8 mouse cellular contexts compared by ENCODE assay signal in genomic region chr14:61687346-61688012, GRCm38 (mm10).
A peak's percentile ranks its signal among the peaks of the same experiment; 100 is the strongest.
DNase-seq lines count a peak whose midpoint lies in the region; ATAC-seq and TF ChIP-seq lines count a peak whose summit lies in the region.

No protein-coding gene starts in this region.

- 11% methylated on average over 15 of the region's 15 CpGs for WGBS in kidney, adult 2 months
- 1% methylated on average over 15 of the region's 15 CpGs for WGBS in embryonic facial prominence, embryonic 14.5 days
- 2% methylated on average over 15 of the region's 15 CpGs for WGBS in intestine, embryonic 14.5 days
- WGBS in midbrain, embryonic 15.5 days = under 1% methylated on average over 15 of the region's 15 CpGs

- H3K4me1 ChIP-seq in kidney, adult 2 months (ENCODE audit: control insufficient read depth, insufficient read depth, low read length) = peaks cover 3% of the 10 kb centered on the region; the same call in 1 of the 2 replicates
- H3K4me1 ChIP-seq in embryonic facial prominence, embryonic 14.5 days (ENCODE audit: control insufficient read depth, insufficient read depth, low read length) = peaks cover 25% of the 10 kb centered on the region; the same call in 1 of the 2 replicates
- peaks cover 32% of the 10 kb centered on the region; the same call in 1 of the 2 replicates for H3K4me1 ChIP-seq in intestine, embryonic 14.5 days (replicated peaks; ENCODE audit: control insufficient read depth, insufficient read depth, low read length)
- peaks cover 22% of the 10 kb centered on the region for H3K4me1 ChIP-seq in midbrain, embryonic 15.5 days

- peak overlapping the region; percentile 85 for H3K4me2 ChIP-seq in embryonic facial prominence, embryonic 14.5 days (ENCODE audit: low read depth, low read length)
- peak overlapping the region; percentile 50 for H3K4me2 ChIP-seq in intestine, embryonic 14.5 days (ENCODE audit: low read length)
- peak overlapping the region; percentile 46 for H3K4me2 ChIP-seq in midbrain, embryonic 15.5 days

- H3K36me3 ChIP-seq in kidney, adult 2 months (ENCODE audit: control insufficient read depth, insufficient read depth, low read length) = no peaks in the 10 kb centered on the region
- no peaks in the 10 kb centered on the region for H3K36me3 ChIP-seq in embryonic facial prominence, embryonic 14.5 days (ENCODE audit: control insufficient read depth, insufficient read depth, low read length)
- H3K36me3 ChIP-seq in intestine, embryonic 14.5 days (ENCODE audit: control insufficient read depth, insufficient read depth, low read length) = no peaks in the 10 kb centered on the region
- H3K36me3 ChIP-seq in midbrain, embryonic 15.5 days (replicated peaks) = no peaks in the 10 kb centered on the region

- no peaks in the 10 kb centered on the region for H3K9me3 ChIP-seq in embryonic facial prominence, embryonic 14.5 days (ENCODE audit: control insufficient read depth, low read length)
- no peaks in the 10 kb centered on the region for H3K9me3 ChIP-seq in intestine, embryonic 14.5 days (ENCODE audit: control insufficient read depth, low read length)
- no peaks in the 10 kb centered on the region for H3K9me3 ChIP-seq in midbrain, embryonic 15.5 days

- DNase-seq in kidney, adult 2 months = no peak
- DNase-seq in kidney, postnatal 25 days = no peak
- no peak for DNase-seq in embryonic facial prominence, embryonic 14.5 days (ENCODE audit: low spot score)
- DNase-seq in intestine, embryonic 14.5 days (ENCODE audit: low spot score) = peak; percentile 72
- no peak for DNase-seq in urinary bladder, postnatal 4 days (ENCODE audit: low spot score in 2 of 2)
- DNase-seq in spleen, adult 12 weeks (ENCODE audit: low spot score) = no peak

- TF ChIP-seq POLR2A in kidney, adult 2 months (IDR thresholded peaks at IDR 0.05; ENCODE audit: low read depth, low read length) = no peak

- no peak for ATAC-seq in embryonic facial prominence, embryonic 14.5 days (ENCODE audit: low read depth)
- ATAC-seq in intestine, embryonic 14.5 days (replicated peaks; ENCODE audit: low FRiP score, low TSS enrichment, low read depth) = no peak
- no peak for ATAC-seq in midbrain, embryonic 15.5 days (replicated peaks)
- ATAC-seq in granulocyte monocyte progenitor cell, adult 5-6 weeks (replicated peaks; ENCODE audit: poor library complexity, severe bottlenecking) = no peak

- no peak for TF ChIP-seq CTCF in kidney, adult 2 months (conservative IDR thresholded peaks at IDR 0.05; ENCODE audit: insufficient read depth, insufficient read length, low read depth, low read length)

- H3K27ac ChIP-seq in kidney, adult 2 months (ENCODE audit: insufficient read depth, low read depth, low read length) = no peak overlapping the region
- H3K27ac ChIP-seq in embryonic facial prominence, embryonic 14.5 days (replicated peaks; ENCODE audit: low read depth, low read length) = no peak overlapping the region
- H3K27ac ChIP-seq in intestine, embryonic 14.5 days (ENCODE audit: low read depth) = no peak overlapping the region
- no peak overlapping the region for H3K27ac ChIP-seq in midbrain, embryonic 15.5 days

- peak overlapping the region; percentile 68; the same call in 1 of the 2 replicates for H3K9ac ChIP-seq in embryonic facial prominence, embryonic 14.5 days (ENCODE audit: low read depth, low read length)
- H3K9ac ChIP-seq in intestine, embryonic 14.5 days (ENCODE audit: low read length) = no peak overlapping the region
- H3K9ac ChIP-seq in midbrain, embryonic 15.5 days = no peak overlapping the region

- H3K27me3 ChIP-seq in kidney, adult 2 months (replicated peaks; ENCODE audit: control insufficient read depth, insufficient read depth, low read length) = no peaks in the 10 kb centered on the region; the same call in 1 of the 2 replicates
- peaks cover 52% of the 10 kb centered on the region for H3K27me3 ChIP-seq in embryonic facial prominence, embryonic 14.5 days (replicated peaks; ENCODE audit: control insufficient read depth, insufficient read depth, low read length)
- peaks cover 75% of the 10 kb centered on the region for H3K27me3 ChIP-seq in intestine, embryonic 14.5 days (replicated peaks; ENCODE audit: control insufficient read depth, insufficient read depth, low read length)
- H3K27me3 ChIP-seq in midbrain, embryonic 15.5 days (replicated peaks) = peaks cover 60% of the 10 kb centered on the region

- peak overlapping the region; percentile 57 for H3K4me3 ChIP-seq in kidney, adult 2 months (ENCODE audit: insufficient read depth, low read depth, low read length)
- peak overlapping the region; percentile 44 for H3K4me3 ChIP-seq in embryonic facial prominence, embryonic 14.5 days (ENCODE audit: low read depth, low read length)
- H3K4me3 ChIP-seq in intestine, embryonic 14.5 days (ENCODE audit: low read depth, low read length) = peak overlapping the region; percentile 30; the same call in 1 of the 2 replicates
- H3K4me3 ChIP-seq in midbrain, embryonic 15.5 days = peak overlapping the region; percentile 21; the same call in 1 of the 2 replicates
